Mouse (Mus musculus) midbrain, embryonic 16.5 days (tissue): Measurements from ENCODE around the gene Galnt16. TPM values are rescaled to one million over a fixed set of nuclear protein-coding genes. Genes with fewer than 3 reads are reported as not detected.
A peak's percentile ranks its signal among the peaks of the same experiment; 100 is the strongest.

Experiments
- ATAC-seq: fragments of 200-750 bp; cut with Nextera tagmentation; 2 replicates; pipeline ENCODE4 v1.8.0; 2017; ENCODE audit warnings: moderate TSS enrichment
- H3K27ac ChIP-seq: fragments of 300-500 bp; sonication (generic); 2 replicates; pipeline ENCODE4 v1.5.1; 2014; ENCODE audit warnings: mild to moderate bottlenecking, low read length, mixed read lengths
- H3K27me3 ChIP-seq: fragments of 300-500 bp; sonication (generic); 2 replicates; pipeline ENCODE4 v1.6.1; 2014; ENCODE audit warnings: low read depth, low read length, mixed read lengths; ENCODE audit not compliant: control insufficient read depth, insufficient read depth
- H3K36me3 ChIP-seq: fragments of 300-500 bp; sonication (generic); 2 replicates; pipeline ENCODE4 v1.6.1; 2014; ENCODE audit warnings: mild to moderate bottlenecking, low read length, moderate library complexity, mixed read lengths; ENCODE audit not compliant: control insufficient read depth, insufficient read depth
- H3K4me1 ChIP-seq: fragments of 300-500 bp; sonication (generic); 2 replicates; pipeline ENCODE4 v1.6.1; 2014; ENCODE audit warnings: mild to moderate bottlenecking, low read length, mixed read lengths; ENCODE audit not compliant: control insufficient read depth, insufficient read depth
- H3K4me2 ChIP-seq: fragments of 300-500 bp; sonication (generic); 2 replicates; pipeline ENCODE4 v1.6.1; 2014; ENCODE audit warnings: mild to moderate bottlenecking, low read length, mixed read lengths
- H3K4me3 ChIP-seq: fragments of 300-500 bp; sonication (generic); 2 replicates; pipeline ENCODE4 v1.5.1; 2014; ENCODE audit warnings: low read depth, mild to moderate bottlenecking, low read length, moderate library complexity, mixed read lengths
- H3K9ac ChIP-seq: fragments of 300-500 bp; sonication (generic); 2 replicates; pipeline ENCODE4 v1.6.1; 2014; ENCODE audit warnings: low read depth, low read length, mixed read lengths
- H3K9me3 ChIP-seq: fragments of 300-500 bp; sonication (generic); replicated peaks from 2 replicates; pipeline ENCODE4 v1.6.1; 2014; ENCODE audit warnings: mild to moderate bottlenecking, low read length, mixed read lengths; ENCODE audit not compliant: control insufficient read depth, poor library complexity, severe bottlenecking
- WGBS: fragments of 180-500 bp; shearing (Covaris S2); extraction: QIAGEN DNeasy Blood & Tissue Kit; methylation state at CpG from one replicate; pipeline ENCODE4 v1.1.7; 2014; 5-methylcytosine and 5-hydroxymethylcytosine counted together
- polyA plus RNA-seq: library from polyadenylated mRNA; unstranded; fragments of >200 nt; fragmentation: Nextera tagmentation; extraction: Ambion mirVana; gene quantifications from 2 replicates; pipeline ENCODE4 v1.2.1, GENCODE M21; 2015

Galnt16 gene
- polyA plus RNA-seq, 1 experiment from 2014 or later: 43.3 TPM

GRCm38 (mm10) chr12:80646377-80646776 lies 128.3 kb downstream of the Galnt16 start:
- Histone ChIP-seq H3K9me3 (no peaks in the 10 kb centered on the region), H3K4me3 (peak overlapping the region; percentile 6; the same call in 1 of the 2 replicates), H3K27ac (no peak overlapping the region), H3K9ac (no peak overlapping the region), H3K4me1 (peaks cover 49% of the 10 kb centered on the region), H3K36me3 (no peaks in the 10 kb centered on the region), H3K4me2 (peak overlapping the region; percentile 84), H3K27me3 (no peaks in the 10 kb centered on the region)
- no peak for ATAC-seq
- 98% methylated on average over 3 of the region's 3 CpGs for WGBS

GRCm38 (mm10) chr12:80653951-80654658 lies 136.0 kb downstream of the Galnt16 start:
- Histone ChIP-seq H3K27ac (no peak overlapping the region), H3K36me3 (no peaks in the 10 kb centered on the region), H3K4me3 (no peak overlapping the region), H3K9ac (no peak overlapping the region), H3K4me2 (no peak overlapping the region), H3K4me1 (0 out of 2 replicates have a peak, but pooled peaks cover 2% of the 10 kb centered on the region), H3K27me3 (no peaks in the 10 kb centered on the region), H3K9me3 (no peaks in the 10 kb centered on the region)
- 89% methylated on average over 7 of the region's 7 CpGs for WGBS
- ATAC-seq: no peak

DNA sequence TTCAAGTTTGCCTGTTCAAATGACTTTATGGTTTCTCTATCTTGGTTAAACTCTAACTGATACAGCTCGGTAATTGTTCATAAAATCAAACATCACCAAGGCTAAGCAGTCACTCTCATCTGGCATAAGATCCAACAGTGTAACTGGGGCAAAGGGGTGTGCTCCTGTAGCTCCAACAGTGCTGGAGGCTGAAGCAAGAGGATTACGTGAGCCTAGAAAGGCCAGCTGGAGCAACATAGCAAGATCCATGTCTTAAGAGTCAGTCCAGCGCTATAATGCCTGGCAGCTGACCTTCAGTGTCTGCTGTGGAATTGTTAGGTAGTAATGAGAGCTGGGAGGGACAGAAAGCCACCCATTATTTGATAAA lies 136.6 kb downstream of the Galnt16 start:
- H3K4me1 ChIP-seq: no peaks in the 10 kb centered on the region
- H3K9me3 ChIP-seq: no peaks in the 10 kb centered on the region
- WGBS: 89% methylated on average over 3 of the region's 3 CpGs
- H3K9ac ChIP-seq: no peak overlapping the region
- no peak for ATAC-seq
- H3K4me3 ChIP-seq: no peak overlapping the region
- no peaks in the 10 kb centered on the region for H3K27me3 ChIP-seq
- H3K27ac ChIP-seq: no peak overlapping the region
- H3K4me2 ChIP-seq: no peak overlapping the region
- H3K36me3 ChIP-seq: no peaks in the 10 kb centered on the region

DNA sequence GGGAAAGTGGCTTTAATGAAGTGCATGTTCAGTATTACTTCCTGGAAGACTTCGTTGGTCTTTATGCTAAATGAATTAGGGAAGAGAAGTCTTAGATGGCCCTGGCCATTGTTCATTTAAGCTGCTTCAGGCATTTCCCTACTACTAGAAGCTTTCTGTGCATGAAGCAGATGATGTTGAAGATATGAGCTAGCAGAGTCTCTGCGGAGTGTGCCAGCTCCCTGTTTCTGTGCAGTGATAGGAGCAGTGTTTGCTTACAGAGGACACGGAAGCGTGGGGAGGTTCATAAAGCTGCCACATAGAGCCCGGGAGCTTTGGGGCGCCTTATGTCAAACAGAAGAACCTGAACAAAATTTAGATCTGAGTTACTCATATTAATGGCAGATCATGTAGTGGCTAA lies 140.6 kb downstream of the Galnt16 start:
- Histone ChIP-seq H3K9ac (no peak overlapping the region), H3K4me2 (no peak overlapping the region), H3K4me3 (no peak overlapping the region), H3K9me3 (no peaks in the 10 kb centered on the region), H3K36me3 (no peaks in the 10 kb centered on the region), H3K4me1 (no peaks in the 10 kb centered on the region), H3K27me3 (no peaks in the 10 kb centered on the region), H3K27ac (no peak overlapping the region)
- ATAC-seq: no peak
- 78% methylated on average over 6 of the region's 6 CpGs for WGBS

- no peak for ATAC-seq
- Histone ChIP-seq H3K4me2 (no peak overlapping the region), H3K9me3 (no peaks in the 10 kb centered on the region), H3K27me3 (no peaks in the 10 kb centered on the region), H3K4me1 (no peaks in the 10 kb centered on the region), H3K9ac (no peak overlapping the region), H3K36me3 (no peaks in the 10 kb centered on the region), H3K4me3 (no peak overlapping the region), H3K27ac (no peak overlapping the region)
- 96% methylated on average over 10 of the region's 10 CpGs for WGBS
Measured at GRCm38 (mm10) chr12:80662322-80662721, 144.2 kb downstream of the Galnt16 start.

DNA sequence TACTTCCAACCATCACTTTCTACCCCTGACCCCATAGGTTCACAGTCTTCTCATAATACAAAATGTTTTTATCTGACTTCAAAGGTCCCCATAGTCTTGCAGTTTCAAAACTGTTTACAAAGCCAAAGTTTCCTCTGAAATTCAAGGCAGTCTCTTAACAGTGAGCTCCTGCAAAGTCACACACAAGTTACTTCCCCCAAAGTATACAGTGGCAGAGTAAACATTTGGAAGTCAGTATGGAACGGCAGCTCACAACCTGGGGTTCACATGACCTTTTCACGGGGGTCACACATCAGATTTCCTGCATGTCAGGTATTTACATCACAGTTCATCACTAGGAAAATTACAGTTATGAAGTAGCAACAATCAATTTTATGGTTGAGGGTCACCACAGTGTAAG lies 145.9 kb downstream of the Galnt16 start:
- Histone ChIP-seq H3K4me3 (no peak overlapping the region), H3K4me1 (no peaks in the 10 kb centered on the region), H3K4me2 (no peak overlapping the region), H3K9me3 (no peaks in the 10 kb centered on the region), H3K27ac (no peak overlapping the region), H3K9ac (no peak overlapping the region), H3K36me3 (0 out of 2 replicates have a peak, but pooled peaks cover 2% of the 10 kb centered on the region), H3K27me3 (no peaks in the 10 kb centered on the region)
- ATAC-seq: no peak
- 90% methylated on average over 2 of the region's 2 CpGs for WGBS

GRCm38 (mm10) chr12:80668391-80668790 lies 150.3 kb downstream of the Galnt16 start:
- Histone ChIP-seq H3K27ac (no peak overlapping the region), H3K36me3 (0 out of 2 replicates have a peak, but pooled peaks cover 2% of the 10 kb centered on the region), H3K27me3 (no peaks in the 10 kb centered on the region), H3K9me3 (no peaks in the 10 kb centered on the region), H3K4me2 (no peak overlapping the region), H3K9ac (no peak overlapping the region), H3K4me1 (no peaks in the 10 kb centered on the region), H3K4me3 (no peak overlapping the region)
- no peak for ATAC-seq
- WGBS: 85% methylated on average over 2 of the region's 2 CpGs

GRCm38 (mm10) chr12:80673170-80673569 lies 155.1 kb downstream of the Galnt16 start:
- Histone ChIP-seq H3K4me2 (no peak overlapping the region), H3K4me3 (no peak overlapping the region), H3K27me3 (no peaks in the 10 kb centered on the region), H3K36me3 (peaks cover 13% of the 10 kb centered on the region), H3K4me1 (no peaks in the 10 kb centered on the region), H3K9ac (no peak overlapping the region), H3K27ac (no peak overlapping the region), H3K9me3 (no peaks in the 10 kb centered on the region)
- 11% methylated on average over 3 of the region's 3 CpGs for WGBS
- ATAC-seq: no peak
